Mouse (Mus musculus) liver, embryonic 14.5 days (tissue): ENCODE measurements at regions not wholly inside any gene's neighbourhood (a gene's known extent, or its start where the extent isn't known, plus 50 kb on each side); places are given as distances from the start of the nearest gene placed in this dataset.

Source experiments
- CTCF ChIP-seq: IDR thresholded peaks from 2 replicates; pipeline ENCODE4 v1.5.1; 2016; ENCODE audit warnings: antibody characterized with exemption, low read depth, control low read depth
- EP300 ChIP-seq: IDR thresholded peaks from 2 replicates; pipeline ENCODE4 v1.6.1; 2016; ENCODE audit warnings: antibody characterized with exemption, low read depth

- TF ChIP-seq CTCF (no peak), EP300 (no peak)
Measured at GRCm38 (mm10) chr3:83552516-83553139, 213.5 kb upstream of the Sfrp2 start.
